Mouse (Mus musculus) lung, postnatal 10 days (tissue): Measurements from ENCODE around the gene Anxa9.
"Not testable (repeated sequence)": the region's sequence is repeated elsewhere in the genome, so short reads cannot be mapped to it uniquely, and the experiment has no call there.

Source experiments
- DNase-seq: peaks from one replicate; pipeline ENCODE4 v3.0.0; 2021

Gene Anxa9

GRCm38 (mm10) chr3:95307100-95307499, at the start of gene Anxa9:
Anxa9 (minus strand) TSS chr3:95307176.
- DNase-seq, result no peak

DNA sequence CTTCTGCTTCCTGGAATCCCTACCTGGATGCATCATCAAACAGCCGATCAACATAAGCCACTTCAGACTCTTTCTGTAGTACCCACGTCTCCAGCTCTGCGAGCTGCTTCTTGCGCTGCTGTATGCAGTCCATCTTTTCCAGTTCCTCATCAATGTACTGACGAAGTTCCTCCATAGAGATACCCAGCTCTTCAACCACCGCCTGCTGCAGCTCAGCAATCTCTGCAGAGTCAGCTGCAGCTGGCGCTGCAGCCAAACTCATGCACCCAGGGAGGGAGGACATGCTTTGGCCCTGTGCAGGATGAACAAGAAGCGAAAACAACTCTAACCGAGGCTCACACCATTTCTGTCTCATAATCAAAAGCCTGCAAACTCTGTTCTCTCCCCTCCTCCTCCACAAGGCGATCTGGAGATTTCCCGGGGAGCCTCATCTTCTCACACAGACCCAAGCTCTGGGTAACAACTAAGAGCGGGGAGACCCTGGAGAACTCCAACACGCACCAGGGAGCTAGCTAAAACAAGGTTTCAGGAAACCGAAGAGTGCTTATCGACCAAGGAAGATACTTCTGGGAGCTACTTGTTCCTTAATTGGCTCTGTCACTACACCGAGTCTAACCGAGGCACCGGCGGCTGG, 49.1 kb upstream of the Anxa9 start:
- DNase-seq, result not testable (repeated sequence)

DNA sequence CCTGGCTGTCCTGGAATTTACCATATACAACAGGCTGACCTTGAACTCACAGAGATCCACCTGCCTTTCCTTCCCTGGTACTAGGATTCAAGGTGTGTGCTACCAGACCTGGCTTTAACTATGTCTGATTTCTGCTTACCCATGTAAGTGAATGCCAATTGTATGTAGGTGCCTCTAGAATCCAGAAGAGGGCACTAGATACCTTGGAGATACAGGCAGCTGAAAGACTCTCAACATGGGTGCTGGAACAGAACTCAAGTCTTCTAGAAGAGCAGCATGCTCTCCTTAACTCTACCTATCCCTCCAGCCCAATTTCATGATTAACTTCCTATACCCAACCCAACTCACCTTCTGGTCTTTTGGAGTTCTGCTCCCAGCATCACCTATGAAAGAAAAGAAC, 42.5 kb upstream of the Anxa9 start:
- peak; percentile 32 for DNase-seq

DNA sequence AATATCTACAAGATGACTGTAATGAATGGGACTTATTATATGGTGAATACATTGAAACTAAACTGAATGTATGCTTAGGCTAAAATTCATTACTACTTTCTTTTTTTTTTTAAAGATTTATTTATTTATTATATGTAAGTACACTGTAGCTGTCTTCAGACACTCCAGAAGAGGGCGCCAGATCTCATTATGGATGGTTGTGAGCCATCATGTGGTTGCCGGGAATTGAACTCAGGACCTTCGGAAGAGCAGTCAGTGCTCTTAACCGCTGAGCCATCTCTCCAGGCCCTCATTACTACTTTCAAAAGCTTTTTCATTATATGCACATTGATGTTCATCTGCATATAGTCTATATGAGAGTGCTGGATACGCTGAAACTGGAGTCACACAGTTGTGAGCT, 41.4 kb upstream of the Anxa9 start:
- DNase-seq, result not testable (repeated sequence)

DNA sequence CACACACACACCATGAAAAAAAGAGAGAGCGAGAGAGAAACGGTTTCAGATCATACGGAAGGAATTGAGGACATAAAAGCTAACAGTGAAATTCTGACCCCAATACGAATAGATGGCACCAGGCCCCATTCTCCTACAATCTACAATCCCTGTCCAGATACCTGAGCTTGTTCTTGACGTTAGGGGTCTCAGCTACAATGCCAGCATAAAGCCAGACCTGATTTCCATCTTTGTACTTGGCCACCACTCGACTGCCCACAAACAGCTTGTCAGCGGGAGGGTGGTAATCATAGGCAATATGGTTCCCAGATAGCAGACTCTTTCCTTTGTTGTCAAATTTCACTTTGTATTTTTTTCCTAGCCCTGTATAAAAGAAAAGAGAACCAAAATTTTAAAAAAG, 39.5 kb upstream of the Anxa9 start:
- DNase-seq, result no peak

DNA sequence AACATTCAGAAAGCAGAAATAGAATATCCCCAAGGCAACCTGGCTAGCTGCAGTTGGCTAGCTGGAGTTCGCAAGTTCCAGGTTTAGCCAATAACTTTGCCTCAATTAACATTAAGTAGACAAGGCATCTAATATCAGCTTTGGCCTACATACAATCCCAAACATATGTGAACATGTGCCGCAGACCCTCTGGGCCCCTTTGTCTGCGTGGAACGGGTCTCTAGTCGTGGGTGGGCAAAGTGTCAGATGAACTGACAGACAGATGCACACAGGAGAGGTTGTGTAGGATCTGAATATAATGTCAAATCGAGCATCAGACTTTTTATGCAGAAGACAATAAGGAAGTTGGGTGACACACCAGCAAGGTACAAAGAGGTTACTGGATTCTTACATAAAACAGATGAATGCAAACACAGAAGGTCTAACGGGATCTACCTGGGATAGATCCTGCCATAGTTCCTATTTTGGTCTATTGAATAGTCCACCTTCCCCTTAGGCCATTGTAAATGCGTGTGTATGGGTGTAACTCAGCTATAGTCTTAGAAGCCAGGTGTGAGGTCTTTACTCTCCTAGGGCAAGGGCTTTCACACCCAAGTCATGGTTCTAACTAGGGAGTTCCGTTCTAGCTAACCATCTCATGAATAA, 36.5 kb upstream of the Anxa9 start:
- not testable (repeated sequence) for DNase-seq

DNA sequence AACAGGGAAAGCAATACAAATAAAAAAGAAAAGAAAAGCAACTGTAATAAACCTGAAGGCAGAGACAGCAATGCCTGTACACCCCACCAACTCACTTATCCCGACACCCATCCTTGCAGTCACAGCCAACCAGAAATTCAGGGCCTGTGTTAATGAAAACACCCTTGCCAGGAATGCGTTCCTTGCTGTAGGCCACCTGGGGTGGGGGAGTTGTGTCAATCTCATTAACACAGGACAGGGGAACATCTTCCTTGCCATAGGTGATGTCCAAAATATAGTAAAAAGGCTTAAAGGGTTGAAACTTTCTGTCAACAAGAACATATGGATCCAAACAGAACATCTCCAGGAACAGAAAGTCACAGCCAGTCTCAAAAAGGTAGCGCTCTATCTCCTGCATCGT, 31.3 kb upstream of the Anxa9 start:
- no peak for DNase-seq

- DNase-seq, result no peak
Observed at GRCm38 (mm10) chr3:95337345-95337744, 30.4 kb upstream of the Anxa9 start.

DNA sequence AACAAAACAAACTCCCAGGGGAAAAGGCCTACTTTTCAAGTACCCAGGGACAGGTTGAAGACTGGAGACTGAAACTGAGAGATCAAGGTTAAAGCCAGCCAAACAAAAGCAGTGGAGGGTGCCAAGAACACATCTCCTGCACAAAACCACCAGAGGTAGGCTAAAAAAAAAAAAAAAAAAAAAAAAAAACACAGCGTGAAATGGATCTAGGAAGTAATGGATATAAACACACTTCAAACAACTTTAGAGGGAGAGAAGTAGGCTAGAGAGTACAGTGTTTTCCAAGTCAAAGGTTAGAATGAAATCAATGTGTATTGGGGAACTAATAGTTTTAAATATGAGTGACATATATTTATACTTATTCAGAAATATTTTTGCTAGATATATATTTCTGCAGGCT, 24.6 kb upstream of the Anxa9 start:
- DNase-seq, result no peak

DNA sequence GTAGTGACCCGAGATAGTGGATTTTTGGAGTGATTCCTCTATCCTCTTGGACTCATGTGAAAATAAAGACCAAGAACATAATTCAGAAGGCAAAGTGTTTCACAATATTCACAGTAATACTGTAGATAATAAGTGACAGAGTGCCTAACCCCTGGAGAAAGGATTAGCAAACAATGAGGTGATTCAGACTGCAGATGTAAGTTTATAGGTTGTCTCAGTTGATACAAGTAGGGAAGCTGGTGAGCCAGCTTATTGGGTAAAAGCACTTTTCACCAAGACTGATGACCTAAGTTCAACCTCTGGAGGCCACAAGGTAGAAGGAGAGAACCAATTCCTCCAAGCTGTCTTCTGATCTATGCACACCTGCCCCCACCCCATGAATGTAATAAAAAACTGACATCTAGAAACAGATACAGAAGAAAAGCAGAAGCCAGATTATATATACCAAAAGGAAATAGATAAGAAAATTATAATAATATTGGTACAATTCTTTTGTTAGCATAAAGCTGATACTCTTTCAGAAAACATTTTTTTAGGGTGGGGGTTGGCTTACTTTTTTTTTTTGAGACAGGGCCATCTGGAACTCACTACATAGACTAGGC, 21.9 kb upstream of the Anxa9 start:
- no peak for DNase-seq

DNA sequence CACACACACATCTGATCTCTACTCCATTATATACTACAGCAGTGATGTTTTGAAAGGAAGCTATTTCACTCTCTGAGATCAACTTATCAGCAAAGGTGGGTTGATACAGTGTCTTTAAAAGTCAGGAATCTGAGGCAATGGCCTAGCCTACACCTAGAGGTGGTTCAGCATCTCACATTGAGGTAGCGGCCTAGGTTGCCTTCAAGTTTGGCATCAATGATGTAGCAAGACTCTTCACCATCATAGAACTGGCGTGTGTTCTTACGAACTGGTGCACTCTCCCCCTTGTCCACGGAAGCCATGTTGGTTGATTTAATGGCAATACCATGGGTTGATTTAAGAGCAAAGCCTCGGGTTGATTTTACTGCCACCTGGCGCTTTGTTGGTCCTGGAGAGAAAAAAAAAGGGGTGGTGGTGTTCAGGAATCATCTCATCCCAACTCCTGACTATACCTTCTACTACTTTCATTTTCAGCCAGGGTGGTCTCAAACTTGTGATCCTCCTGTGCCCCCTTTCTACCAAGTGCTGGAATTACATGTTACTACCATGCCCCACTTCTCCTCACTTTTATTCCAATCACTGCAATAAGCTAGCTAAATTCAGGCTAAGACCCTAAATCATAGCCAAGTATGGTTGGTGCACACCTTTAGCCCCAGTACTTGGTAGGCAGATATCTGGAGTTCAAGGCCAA, 17.6 kb upstream of the Anxa9 start:
- DNase-seq, result peak; percentile 12

DNA sequence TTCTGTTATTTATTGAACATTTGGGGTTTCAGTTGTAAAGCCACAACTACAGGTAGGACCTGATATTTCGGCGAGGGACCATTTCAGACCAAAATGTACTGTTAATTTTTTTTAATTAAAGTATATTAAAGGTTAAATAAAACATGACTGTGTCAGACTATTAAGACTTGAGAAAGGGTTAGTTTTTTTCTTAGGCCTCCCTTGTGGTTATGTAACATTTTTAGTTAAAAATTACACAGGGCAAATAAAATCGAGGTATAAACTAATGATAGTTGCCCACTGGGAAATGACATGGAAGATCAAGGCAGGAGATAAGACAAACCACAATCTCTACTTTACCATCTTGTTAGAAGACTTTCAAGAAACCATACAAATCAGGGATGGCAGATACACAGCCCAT, 16.5 kb upstream of the Anxa9 start:
- DNase-seq, result no peak

GRCm38 (mm10) chr3:95319701-95320625, 13.0 kb upstream of the Anxa9 start:
- DNase-seq, result no peak

DNA sequence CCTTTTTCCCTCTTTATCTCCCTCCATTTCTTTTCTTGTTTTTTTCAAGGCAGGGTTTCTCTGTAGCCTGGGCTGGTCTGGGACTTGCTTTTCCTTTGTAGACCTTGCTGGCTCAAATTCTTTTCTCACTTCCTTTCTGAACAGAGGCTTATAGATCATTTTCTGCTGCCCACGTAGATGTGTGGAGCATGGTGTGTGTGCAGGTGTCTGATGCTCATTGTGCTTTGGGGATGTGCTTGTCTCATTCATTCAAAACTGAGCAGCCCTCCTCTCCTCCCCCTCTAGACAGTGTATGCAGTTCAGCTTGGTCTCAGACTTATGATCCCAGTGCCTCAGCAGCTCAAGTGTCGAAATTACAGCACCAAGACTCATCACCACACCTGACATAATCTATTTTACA, 12.1 kb upstream of the Anxa9 start:
- no peak for DNase-seq

DNA sequence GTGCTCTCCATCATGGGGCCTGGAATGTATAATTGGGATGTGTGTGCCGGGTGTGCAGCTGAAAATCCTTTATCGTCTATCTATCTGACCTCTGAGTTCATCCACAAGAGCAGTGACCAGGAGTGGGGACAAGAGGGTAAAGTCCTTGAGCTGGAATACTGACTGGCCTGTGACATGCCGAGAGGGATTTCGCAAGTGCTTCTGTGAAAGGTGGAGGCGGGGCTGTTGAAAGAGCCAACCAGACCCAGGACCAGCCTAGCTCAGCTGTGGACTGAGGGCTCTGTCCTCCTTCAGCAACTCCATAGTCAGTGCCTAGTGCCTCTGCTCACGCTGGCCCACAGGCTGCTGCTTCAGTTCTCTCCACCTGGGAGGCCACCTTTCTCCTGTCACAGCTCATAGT, 11.6 kb upstream of the Anxa9 start:
- peak; percentile 81 for DNase-seq

DNA sequence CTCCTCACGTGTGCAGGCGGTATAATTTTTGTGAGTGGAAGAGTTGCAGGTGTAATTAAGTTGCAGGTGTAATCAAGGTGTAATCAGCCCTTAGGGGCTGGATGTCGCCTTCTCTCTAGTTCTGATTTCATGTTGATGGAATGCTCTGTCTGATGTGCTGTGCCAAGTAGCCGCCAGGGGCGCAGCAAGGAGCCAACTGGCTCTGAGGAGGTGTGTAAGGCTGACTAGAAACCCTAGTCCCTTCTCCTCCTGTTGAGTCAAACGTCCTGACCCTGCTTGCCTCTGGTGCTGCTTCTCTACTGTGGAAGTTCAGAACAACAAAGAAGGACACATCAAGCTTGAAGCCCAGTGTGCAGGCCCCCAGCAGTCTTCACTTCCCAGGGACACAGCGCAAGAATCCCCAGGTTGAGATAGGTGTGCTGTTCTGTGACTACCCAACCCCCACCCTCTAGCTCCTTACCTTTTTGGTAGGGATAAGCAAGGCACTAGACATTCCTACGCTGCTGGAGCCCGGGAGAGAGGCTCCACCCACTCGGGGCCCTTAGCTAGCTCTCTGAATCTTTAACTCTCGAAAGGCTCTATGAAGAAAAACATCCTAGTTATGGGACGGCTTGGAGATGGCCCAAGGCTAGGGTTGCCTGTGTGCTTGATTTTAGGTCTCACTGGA, 10.6 kb upstream of the Anxa9 start:
- peak; percentile 83 for DNase-seq

GRCm38 (mm10) chr3:95315844-95316550, 9.0 kb upstream of the Anxa9 start:
- DNase-seq, result no peak

- peak; percentile 96 for DNase-seq
Observed at GRCm38 (mm10) chr3:95315094-95315843, 8.3 kb upstream of the Anxa9 start.

GRCm38 (mm10) chr3:95314486-95315093, 7.6 kb upstream of the Anxa9 start, which contains the start of gene Cers2:
Cers2 (plus strand) TSS chr3:95314791.
- no peak for DNase-seq

GRCm38 (mm10) chr3:95314075-95314474, 7.1 kb upstream of the Anxa9 start:
- no peak for DNase-seq
